Mouse (Mus musculus) lung, postnatal 10 days (tissue): Measurements from ENCODE around the gene Dnah17.
A peak's percentile ranks its signal among the peaks of the same experiment; 100 is the strongest.

ENCODE experiments used
- DNase-seq: peaks from one replicate; pipeline ENCODE4 v3.0.0; 2021

The Dnah17 gene

DNA sequence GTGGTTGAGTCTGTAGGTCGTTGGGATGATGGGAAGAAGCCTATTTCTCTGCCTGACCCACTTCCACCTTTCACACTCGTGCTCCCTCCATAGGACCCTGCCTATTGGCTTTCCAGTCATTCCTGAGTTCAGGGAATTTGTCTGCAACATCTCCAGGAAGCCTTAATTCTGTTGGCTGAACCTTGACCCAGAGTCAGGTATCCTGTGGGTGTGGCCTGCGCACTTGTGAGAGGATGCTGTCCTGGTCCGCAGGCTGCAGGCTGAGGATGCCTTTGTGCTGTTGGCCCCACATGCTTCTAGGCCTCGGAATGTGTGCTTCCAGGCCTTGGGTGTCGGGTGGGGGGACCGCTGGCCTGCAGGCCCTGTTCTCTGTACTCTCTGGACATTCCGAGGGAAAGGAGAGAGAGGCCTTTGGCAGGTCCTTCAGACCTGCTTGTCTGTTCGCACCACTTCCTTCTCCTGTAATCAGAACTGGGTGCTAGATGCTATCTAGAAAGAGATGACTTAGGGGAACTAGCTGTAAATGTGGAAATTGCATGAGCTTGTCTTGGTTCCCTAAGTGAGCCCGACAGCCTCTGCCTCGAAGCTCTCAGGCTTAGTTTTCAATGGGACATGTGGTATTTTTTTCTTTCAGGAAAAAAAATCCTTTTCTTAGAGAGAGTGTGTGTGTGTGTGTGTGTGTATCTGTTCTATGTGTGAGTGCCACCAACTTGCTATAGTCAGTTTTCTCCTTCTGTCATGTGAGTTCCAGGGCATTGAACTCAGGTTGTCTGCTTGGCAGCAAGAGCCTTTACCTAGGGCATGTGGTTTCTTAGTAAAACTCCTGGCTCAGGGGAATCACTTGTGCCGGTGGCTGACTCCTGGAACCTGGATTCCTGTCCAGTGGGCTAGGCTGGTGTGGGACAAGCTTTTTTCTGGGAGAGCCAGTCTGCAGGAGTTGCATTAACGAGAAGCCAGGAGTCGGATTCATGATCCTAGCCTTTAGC, 137.0 kb downstream of the Dnah17 start:
- no peak for DNase-seq

DNA sequence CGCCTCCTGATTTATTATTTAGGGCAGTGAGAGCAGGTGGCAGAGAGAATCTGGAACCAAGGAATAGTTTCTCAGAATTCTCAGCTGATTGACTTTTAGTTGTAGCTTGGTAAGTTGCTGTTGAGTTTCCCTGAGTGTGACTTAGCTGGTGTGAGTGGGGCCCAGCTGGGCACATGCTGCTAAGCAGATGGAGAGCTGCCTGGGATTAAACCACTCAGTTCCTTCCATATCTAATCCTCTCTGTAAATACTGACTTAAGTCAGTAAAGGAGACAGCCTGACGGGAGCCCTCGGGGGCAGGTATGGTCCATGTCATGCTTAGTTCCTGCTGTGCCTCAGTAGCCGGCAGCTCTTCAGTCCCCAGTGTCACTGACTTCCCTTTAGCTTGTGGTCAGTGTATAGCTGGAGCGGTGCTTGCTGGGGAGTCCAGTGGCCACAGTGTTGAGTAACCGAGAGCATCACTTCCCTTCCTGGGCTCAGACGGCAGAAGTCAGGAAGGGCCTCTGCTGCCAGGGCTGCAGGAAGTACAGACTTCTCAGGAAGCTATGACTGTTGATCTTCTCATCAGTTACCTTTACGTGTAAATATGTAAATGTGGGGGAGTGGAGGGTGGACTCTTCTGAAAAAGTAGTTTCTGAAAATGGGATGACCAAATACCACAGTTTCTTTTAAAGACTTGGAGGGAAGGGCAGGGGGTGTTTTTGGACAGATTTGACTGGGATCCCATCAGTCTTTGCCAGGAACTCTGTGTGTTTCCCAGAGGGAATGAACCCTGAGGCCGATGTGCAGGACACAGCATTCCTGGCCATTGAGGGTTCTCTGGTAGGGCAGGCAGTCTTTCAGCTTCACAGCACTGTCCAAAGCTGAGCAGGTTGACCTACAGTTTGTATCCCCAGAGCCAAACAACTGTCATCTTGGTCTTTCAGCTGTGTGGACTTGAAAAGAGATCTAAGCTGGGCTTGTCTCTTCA, 138.6 kb downstream of the Dnah17 start:
- DNase-seq: peak; percentile 58

DNA sequence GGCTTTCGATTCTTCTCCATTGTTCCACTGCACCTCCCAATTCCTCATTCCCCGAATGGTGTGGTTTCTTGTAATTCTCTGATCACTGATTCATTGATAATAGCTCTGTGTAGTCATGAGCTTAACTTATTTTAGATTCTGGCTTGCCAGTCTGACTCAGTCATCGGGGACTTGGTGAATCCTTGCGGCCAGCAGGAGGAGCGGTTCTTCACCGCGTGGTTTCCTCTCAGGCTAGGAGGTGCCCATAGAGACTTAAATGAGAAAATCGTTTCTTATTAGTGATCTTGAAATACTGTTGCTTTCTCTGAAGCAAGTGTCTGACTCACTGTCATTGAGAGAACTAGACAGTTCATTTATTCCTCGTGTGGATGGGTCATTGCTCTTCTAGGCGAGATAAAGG, 140.5 kb downstream of the Dnah17 start:
- no peak for DNase-seq

DNA sequence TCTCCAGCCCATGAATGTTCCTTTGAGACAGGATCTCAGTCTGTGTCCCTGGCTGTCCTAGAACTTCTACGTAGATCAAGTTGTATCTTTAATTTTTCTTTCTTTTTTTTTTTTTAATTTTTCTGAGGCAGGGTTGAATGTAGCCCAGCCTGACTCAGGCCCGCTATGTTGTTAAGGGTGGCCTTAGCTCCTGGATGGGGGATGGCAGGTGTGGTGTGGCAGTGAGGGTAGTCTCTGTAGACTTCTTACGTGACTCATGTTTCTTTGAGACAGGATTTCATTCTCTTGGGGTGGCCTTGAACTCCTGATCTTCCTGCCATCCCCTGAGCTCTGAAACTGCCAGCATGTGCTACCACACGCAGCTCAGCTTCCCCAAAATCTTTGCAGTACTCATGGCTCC, 141.2 kb downstream of the Dnah17 start:
- no peak for DNase-seq

DNA sequence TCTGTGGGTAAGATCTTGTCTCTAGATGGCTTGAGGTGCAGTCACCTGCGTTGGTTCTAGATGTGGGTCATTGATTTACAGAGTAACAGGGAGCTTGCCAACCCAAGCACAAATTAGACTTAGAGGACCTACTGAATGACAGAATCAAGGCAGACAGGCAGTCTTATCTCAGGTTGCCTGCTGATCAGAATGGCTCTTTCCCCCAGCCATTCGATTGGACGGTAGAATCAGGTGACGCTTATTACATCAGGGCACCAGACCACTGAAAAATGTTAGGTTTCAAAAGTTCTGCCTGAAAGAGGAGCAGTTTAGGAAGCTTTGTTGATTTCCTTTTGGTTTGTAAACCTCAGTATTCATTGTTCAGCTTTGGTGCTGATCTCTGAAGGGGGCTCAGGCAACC, 142.5 kb downstream of the Dnah17 start:
- no peak for DNase-seq

DNA sequence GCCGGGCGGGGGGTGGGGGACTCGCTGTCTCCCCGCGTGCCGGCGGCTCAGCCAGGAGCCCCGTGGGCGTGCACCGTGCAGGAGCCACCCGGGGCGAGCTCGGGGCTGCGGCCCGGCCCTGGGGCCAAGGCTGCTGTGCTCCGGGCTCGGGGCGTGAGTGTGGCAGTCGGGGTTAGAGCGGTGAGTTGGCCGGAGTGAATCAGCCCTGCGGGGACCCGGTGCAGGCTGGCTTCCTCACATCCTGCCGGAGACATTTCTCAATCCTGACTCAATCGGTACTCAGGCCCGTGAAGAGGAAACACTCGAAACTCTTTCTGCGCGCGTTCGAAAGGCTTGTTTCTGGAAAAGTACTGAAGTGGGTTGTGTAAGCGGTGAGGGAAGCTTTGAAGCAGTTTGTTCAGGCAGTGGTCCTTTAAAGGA, 143.4 kb downstream of the Dnah17 start:
- DNase-seq: peak; percentile 78

DNA sequence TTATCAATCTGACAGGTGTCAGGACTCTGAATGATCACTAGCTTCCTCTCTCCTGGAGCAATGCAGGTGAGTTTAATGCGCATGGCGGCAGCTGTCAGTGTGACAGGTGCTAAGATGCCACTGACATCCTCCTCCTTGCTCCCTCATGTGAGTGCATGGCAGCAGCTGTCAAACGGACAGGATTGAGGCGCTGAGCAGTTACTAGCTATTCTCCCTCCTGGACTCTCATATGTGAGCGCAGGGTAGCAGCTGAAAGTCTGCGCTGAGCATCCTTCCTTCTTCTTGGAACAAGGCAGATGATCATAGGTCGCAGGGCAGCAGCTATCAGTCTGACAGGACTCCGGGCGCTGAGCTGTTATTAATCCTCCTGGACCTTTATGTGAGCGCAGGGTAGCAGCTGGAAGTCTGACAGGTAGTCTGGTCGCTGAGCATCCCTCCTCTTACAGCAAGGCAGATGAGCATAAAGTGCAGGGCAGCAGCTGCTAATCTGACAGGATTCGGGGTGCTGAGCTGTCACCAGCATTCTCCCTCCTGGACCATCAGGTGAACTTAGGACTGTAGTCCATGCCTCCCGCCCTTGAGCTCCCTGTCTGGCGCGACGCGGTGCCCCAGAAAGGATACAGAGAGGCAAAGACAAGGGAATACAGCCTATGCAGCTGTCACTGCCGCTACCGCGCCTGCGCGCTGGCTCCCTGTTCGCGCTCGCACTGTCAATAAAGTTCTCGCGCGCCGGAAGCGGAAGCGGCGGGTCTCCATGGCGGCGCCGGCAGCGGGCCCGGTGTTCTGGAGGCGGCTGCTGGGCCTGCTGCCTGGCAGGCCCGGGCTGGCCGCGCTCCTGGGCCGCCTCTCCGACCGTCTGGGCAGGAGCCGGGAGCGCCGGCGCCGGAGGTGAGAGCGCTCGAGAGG, 144.1 kb downstream of the Dnah17 start, which contains the start of gene Pgs1:
Pgs1 (plus strand) TSS at position 167 of the 906 bp plus-strand sequence.
- peak; percentile 94 for DNase-seq

DNA sequence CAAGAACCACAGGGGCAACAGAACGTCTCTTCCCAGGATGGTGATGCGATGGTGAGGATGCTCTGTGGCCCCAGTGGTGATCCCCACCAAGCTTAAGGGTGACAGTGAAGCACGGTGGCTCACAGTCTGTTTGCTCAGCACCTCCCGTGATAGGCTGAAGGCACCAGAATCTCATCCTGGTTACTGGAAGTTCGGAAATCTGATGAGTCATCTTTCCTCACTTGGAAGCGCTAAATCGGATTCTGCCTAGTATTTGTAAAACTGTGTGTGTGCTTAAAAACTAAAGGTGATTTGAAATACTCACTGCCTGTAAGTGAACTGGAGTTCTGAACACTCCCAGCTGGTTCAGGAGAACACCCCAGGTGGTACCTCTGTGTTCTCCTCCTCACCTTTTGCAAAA, 146.7 kb downstream of the Dnah17 start:
- no peak for DNase-seq

DNA sequence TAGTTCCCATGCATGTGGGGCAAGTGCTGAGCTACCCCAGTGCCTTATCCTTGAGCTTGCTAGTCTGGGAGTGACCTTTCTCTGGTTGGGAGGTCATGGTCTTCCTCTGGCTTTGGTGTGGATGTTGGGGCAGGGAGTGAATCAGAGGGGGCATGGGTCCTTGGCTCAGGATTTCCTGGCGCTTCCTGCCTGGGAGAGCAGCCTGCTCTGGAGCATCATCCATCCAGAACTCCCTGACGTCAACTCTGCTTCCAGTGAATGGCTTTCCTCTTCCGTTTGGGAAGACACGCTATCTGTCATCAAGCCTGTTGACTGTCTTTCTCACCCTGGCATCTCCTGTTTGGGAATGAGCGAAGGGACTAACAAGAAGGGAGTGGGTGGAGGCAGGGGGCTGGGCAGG, 148.0 kb downstream of the Dnah17 start:
- peak; percentile 65 for DNase-seq

DNA sequence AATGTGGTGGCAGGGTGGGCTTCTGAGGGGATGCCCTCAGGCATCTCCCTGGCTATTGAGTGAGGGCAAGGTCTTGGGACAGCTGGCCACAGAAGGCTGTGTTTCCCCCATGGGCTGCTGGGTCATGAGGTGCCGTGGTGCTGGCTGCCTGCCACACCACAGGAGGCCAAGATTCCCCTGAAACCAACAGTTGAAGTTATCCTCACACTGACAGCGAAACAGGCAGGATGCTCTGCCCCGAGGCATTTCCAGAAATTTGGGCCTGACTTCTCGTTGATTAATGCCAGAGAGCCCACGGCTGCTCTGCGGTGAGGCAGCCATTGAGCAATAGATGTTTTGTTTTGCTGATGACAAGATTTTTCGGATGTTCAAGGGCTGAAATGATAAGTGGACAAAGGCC, 151.0 kb downstream of the Dnah17 start:
- no peak for DNase-seq

DNA sequence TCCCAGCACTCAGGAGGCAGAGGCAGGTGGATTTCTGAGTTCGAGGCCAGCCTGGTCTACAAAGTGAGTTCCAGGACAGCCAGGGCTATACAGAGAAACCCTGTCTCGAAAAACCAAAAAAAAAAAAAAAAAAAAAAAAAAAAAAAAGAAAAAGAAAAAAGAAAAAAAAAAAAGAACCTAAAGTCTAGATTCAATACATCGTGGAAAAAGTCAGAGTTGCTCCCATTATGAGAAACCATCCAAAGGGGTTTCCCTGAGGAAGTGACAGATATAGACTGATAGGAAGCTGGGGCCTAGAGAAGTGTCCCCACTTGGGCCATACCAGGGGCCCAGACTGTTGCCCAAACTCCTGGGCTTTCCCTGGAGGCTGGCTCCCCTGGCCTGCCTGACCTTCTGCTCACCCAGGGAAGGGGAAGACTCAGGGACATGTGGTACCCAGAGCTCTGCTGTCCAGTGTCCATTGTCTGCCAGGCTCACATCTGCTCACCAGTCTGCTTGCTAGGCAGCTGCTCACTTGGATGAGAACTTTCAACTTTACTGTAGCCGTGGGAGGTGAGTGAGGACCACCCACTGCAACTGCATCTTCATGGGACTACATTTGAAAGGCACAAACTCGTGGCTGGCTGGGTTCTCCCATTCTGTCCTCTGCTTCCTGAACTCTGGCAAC, 152.6 kb downstream of the Dnah17 start:
- no peak for DNase-seq

DNA sequence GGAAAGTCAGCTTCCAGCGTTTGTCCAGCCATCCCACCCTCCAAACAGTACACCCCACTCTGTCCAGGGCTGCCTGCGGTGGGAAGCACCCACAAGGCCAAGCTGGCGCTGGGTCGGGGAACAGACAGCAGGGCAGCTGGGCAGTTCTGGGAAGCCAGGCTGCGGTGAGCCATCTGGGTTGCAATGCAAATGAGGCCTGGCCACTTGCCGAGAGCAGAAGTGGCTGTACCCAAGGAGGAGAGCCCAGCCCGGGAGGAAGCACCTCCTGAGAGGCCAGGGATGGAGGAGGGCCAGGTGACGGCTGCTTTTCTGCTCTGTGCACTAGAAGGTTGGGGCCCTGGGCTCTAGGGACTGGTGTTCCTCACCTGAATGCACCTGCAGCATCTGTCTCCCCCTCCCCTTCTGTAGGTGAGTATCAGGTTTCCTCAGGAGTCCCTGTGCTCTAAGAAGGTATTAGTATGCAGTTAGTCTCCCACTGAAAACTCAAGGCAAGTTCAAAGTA, 154.3 kb downstream of the Dnah17 start:
- DNase-seq: peak; percentile 80

DNA sequence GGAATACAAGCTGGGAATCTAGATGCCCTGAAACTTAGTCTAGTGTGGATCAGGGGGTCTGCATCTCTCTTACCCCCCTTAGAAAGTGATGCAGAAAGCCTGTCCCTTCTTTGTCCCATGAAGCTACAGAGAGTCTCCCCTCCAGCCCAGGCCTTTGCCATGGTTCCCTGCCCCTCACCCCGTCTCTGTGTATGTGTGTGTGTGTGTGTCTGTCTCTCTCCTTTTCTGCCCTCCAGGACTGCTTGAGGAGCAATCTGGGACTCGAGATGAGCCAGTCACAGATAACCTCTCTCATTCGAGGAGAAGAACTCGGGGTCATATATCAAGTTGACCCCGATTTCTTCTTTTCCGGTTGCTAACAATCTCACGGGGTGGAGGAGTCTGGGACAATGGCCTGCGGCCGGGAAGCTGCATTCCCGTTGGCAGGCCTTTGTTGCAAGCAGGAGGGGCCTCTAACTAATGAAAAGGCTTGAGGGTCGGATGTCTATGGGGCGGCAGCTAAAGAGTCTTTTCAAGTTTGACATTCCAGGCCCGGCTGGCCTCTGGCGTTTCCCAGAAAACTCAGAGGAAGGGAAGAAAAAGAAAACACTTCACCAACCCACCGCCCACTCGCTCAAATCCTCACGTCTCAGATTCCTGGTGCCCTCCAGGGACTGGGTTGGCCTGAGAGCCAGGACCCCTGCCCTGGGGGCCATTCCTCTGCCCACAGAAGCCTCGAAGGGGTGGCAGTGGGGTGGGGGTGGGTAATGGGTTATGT, 155.0 kb downstream of the Dnah17 start:
- DNase-seq: no peak

DNA sequence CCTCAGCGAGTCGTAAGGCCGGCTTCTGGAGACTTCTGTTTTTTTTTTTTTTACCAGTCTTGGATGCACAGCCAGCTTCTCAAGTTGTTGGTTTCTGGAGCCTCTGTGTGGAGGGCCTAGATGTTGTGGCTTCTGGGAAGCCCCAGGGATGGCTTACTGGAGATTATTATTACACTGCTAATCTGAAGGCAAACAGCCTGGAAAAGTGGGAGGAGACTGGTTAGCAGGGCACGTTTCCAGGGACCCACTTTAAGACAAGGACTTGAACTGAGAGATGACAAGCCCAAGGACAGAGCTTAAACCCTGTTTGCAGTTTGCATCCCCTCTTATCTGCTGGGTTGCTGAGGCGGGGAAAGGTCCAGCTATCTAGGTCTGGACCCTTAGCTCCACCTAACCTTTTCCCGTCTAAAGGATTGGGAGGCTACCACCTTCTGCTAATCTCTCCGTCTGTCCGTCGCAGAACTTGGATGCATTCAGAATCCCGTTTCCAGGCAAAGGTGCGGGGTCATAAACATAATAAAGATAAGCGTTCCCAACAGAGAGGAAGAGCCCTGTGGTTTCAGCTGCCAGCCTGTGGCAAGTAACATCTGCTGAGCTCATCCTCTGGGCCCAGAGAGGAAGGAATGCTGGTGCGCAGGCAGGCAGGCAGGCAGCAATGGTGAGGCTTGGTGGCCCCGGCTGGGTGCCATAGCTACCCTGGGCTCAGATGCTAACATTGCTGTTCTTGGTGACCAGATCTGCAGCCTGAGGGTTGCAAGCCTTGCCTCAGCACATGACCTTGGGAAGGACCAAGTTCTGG, 155.9 kb downstream of the Dnah17 start:
- peak; percentile 48 for DNase-seq

DNA sequence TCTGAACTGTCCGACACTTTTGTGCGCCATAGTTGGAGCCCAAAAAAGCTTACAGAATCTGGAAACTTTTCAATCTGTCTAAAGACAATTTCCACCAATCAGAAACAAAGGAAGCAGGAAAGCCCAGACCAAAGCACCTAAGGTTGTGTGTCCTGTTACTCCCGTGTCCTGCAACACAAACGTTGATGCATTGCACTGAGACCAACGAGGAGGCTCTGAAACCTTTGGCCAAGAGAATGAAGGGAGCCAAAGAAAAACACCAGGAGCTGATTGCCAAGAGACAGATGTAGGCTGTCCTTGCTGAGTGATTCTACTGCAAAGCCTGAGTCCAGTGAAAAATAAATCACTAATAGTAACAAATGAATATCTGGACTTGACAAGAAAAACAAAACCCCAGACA, 156.9 kb downstream of the Dnah17 start:
- DNase-seq: no peak

DNA sequence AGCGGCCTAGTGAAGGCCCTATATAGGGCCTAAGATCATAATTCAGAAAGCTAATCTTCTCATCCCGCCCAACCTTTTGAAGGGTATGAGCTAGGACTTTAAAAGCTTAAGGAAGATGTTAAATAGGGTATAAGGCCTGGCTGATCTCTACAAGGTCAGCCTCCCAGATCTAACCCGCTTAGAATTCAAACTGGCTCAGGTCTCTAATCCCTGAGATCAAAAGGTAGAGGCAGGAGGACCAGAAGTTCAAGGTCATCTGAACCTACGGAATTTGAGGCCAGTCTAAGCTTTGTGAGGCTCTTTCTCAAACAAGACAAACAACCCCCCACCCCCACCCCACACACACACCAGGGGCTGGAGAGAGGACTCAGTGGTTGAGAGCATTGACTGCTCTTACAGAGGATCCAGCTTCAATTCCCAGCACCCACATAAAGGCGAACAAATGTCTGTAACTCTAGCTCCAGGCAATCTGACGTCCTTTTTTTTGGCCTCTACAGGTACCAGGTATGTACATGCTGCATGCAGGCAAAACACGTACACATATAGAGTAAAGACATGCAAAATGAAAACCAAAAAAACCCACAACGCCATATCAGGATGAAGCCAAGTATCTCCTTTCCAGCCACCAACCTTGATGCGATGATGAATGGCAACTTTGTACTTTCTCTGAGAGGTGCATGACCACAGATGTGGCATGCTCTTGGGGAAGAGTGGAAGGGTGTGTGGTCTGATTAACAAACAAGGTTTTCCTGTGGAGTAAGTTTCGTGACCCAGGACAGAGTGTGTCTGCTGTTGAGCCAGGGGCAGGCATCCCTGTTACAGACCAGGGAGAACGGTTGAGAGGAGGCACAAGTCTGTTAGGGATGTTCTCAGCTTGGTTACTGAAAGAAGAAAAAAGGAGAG, 157.5 kb downstream of the Dnah17 start:
- no peak for DNase-seq
